Mouse (Mus musculus): ENCODE results near the gene Cast. TPM values are rescaled to one million over a fixed set of nuclear protein-coding genes. Genes with fewer than 3 reads are reported as not detected.

Cast gene
- total RNA-seq, 1 experiment: 21.2 TPM

DNA sequence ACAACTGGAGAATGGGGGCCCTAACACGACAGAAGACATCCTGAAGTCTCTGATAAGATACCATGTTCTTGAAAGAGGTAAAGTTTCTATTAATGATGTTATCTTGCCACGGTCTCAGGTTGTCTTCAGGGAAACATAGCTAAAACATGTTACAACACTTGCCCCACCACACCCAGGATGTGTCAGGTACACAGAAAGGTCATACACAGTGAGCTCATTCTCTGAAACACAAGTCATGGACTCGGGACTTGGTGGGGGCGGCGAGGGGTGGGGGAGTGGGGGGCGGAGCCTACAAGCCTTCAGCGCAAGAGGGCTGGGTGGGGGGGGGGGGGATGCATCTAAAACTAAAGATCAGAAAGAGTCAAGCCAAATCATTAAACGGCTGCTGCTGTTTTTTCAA lies 38.7 kb downstream of the Cast start:
- no peaks in the 10 kb centered on the region for H3K36me3 ChIP-seq (ENCODE audit: control insufficient read depth, insufficient read depth, low read length, poor library complexity, severe bottlenecking)
- peak overlapping the region; percentile 41; the same call in 1 of the 2 replicates for H3K9ac ChIP-seq (ENCODE audit: insufficient read depth, low read depth, low read length, poor library complexity, severe bottlenecking)
- H3K4me1 ChIP-seq (ENCODE audit: control insufficient read depth in 2 of 2, insufficient read depth in 2 of 2, low read length in 2 of 2, poor library complexity in 1 of 2): no peaks in the 10 kb centered on the region
- H3K4me3 ChIP-seq (ENCODE audit: insufficient read depth in 1 of 2, low read depth in 1 of 2, low read length in 2 of 2, poor library complexity in 1 of 2, severe bottlenecking in 1 of 2): peak overlapping the region; percentile 65 to 73
- H3K9me3 ChIP-seq (ENCODE audit: control insufficient read depth, insufficient read depth, low read depth, low read length): no peaks in the 10 kb centered on the region
- TF ChIP-seq HCFC1 (IDR thresholded peaks at IDR 0.05; ENCODE audit: borderline replicate concordance, insufficient read depth, low read length): no peak
- no peak for TF ChIP-seq MAFK (IDR thresholded peaks at IDR 0.05; ENCODE audit: insufficient read depth, low read depth, low read length)
- TF ChIP-seq ZC3H11A (IDR thresholded peaks at IDR 0.05; ENCODE audit: borderline replicate concordance, low read depth, low read length): no peak
- no peak for TF ChIP-seq ZNF384 (IDR thresholded peaks at IDR 0.05; ENCODE audit: low read depth, low read length)
- TF ChIP-seq CHD2 (IDR thresholded peaks at IDR 0.05; ENCODE audit: low read depth, low read length): no peak
- no peak for DNase-seq (ENCODE audit: low read depth, low spot score)
- no peak overlapping the region; the same call in 1 of the 2 replicates for H3K27ac ChIP-seq (ENCODE audit: insufficient read depth, low read depth, low read length, poor library complexity, severe bottlenecking)
- in situ Hi-C loops (cut with MboI; ENCODE audit: low sequenced_read_pairs in 2 of 2, unreplicated experiment in 2 of 2): no loop called here

DNA sequence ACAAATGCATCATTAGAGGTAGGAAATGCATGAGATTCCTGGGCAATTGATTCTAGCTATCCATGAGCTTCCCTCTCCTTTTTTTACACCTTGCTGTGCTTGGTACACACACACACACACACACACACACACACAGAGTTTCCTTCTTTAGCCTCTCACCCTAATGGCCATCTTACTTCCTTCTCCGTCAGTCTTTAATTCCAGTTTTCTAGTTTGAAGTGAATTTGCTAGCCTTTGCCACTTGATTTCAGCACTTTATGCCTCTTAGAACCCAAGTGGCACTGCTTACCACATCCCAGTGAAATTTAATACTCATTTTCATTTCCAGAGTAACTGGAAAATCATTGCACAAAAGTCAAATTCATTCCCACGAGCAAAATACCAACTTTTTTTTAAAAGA lies 41.4 kb downstream of the Cast start:
- Histone ChIP-seq H3K9ac (ENCODE audit: insufficient read depth, low read depth, low read length, poor library complexity, severe bottlenecking) (no peak overlapping the region), H3K4me3 (ENCODE audit: insufficient read depth in 1 of 2, low read depth in 1 of 2, low read length in 2 of 2, poor library complexity in 1 of 2, severe bottlenecking in 1 of 2) (no peak overlapping the region), H3K36me3 (ENCODE audit: control insufficient read depth, insufficient read depth, low read length, poor library complexity, severe bottlenecking) (no peaks in the 10 kb centered on the region), H3K9me3 (ENCODE audit: control insufficient read depth, insufficient read depth, low read depth, low read length) (no peaks in the 10 kb centered on the region), H3K27ac (ENCODE audit: insufficient read depth, low read depth, low read length, poor library complexity, severe bottlenecking) (no peak overlapping the region), H3K4me1 (ENCODE audit: control insufficient read depth in 2 of 2, insufficient read depth in 2 of 2, low read length in 2 of 2, poor library complexity in 1 of 2) (no peaks in the 10 kb centered on the region)
- no peak for TF ChIP-seq CHD2 (IDR thresholded peaks at IDR 0.05; ENCODE audit: low read depth, low read length)
- TF ChIP-seq HCFC1 (IDR thresholded peaks at IDR 0.05; ENCODE audit: borderline replicate concordance, insufficient read depth, low read length): no peak
- no peak for TF ChIP-seq ZC3H11A (IDR thresholded peaks at IDR 0.05; ENCODE audit: borderline replicate concordance, low read depth, low read length)
- TF ChIP-seq MAFK (IDR thresholded peaks at IDR 0.05; ENCODE audit: insufficient read depth, low read depth, low read length): no peak
- no peak for TF ChIP-seq ZNF384 (IDR thresholded peaks at IDR 0.05; ENCODE audit: low read depth, low read length)
- DNase-seq (ENCODE audit: low read depth, low spot score): no peak
- in situ Hi-C loops (cut with MboI; ENCODE audit: low sequenced_read_pairs in 2 of 2, unreplicated experiment in 2 of 2): no loop called here

DNA sequence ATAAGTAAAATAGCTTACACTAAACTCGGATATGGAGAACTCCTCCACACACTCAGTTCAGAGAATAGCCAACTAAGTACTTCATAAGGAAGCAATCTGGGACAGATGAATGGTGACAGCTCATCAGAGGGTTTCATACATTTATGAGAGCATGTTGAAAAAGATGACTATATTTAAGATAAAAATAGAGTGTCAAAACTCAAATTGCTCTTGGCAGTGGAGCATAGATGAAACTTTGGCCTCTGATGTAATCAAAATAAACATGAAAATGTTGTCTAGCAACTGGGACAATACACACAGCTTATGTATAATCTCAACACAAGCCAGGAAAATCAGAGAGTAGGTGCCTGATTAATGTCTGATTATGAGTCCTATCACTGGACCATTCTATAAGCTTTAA lies 45.9 kb downstream of the Cast start:
- no peak for DNase-seq (ENCODE audit: low read depth, low spot score)
- in situ Hi-C loops (cut with MboI; ENCODE audit: low sequenced_read_pairs in 2 of 2, unreplicated experiment in 2 of 2): no loop called here
- Histone ChIP-seq H3K4me3 (ENCODE audit: insufficient read depth in 1 of 2, low read depth in 1 of 2, low read length in 2 of 2, poor library complexity in 1 of 2, severe bottlenecking in 1 of 2) (no peak overlapping the region), H3K9ac (ENCODE audit: insufficient read depth, low read depth, low read length, poor library complexity, severe bottlenecking) (no peak overlapping the region), H3K27ac (ENCODE audit: insufficient read depth, low read depth, low read length, poor library complexity, severe bottlenecking) (no peak overlapping the region), H3K4me1 (ENCODE audit: control insufficient read depth in 2 of 2, insufficient read depth in 2 of 2, low read length in 2 of 2, poor library complexity in 1 of 2) (no peaks in the 10 kb centered on the region), H3K36me3 (ENCODE audit: control insufficient read depth, insufficient read depth, low read length, poor library complexity, severe bottlenecking) (no peaks in the 10 kb centered on the region), H3K9me3 (ENCODE audit: control insufficient read depth, insufficient read depth, low read depth, low read length) (no peaks in the 10 kb centered on the region)
- no peak for TF ChIP-seq HCFC1 (IDR thresholded peaks at IDR 0.05; ENCODE audit: borderline replicate concordance, insufficient read depth, low read length)
- TF ChIP-seq CHD2 (IDR thresholded peaks at IDR 0.05; ENCODE audit: low read depth, low read length): no peak
- TF ChIP-seq ZC3H11A (IDR thresholded peaks at IDR 0.05; ENCODE audit: borderline replicate concordance, low read depth, low read length): no peak
- no peak for TF ChIP-seq ZNF384 (IDR thresholded peaks at IDR 0.05; ENCODE audit: low read depth, low read length)
- no peak for TF ChIP-seq MAFK (IDR thresholded peaks at IDR 0.05; ENCODE audit: insufficient read depth, low read depth, low read length)

DNA sequence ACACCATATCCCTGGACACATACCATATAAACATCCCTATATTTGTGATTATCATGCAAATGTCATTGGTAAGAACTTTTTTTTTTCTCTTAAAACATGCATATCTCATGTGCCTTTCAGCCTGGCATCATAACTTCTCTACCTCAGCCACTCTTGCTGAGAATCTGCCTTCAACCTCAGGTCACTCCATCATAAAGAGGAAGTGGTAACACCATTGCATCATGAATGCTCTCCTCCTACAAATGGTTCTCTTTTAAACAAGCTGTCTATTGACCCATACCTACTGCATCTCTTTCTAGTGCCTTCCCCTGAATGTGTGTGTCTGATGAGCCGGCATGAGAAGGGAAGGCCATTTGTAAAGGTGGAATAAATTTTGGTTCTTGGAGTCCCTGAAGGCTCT lies 49.5 kb downstream of the Cast start:
- Histone ChIP-seq H3K4me3 (ENCODE audit: insufficient read depth in 1 of 2, low read depth in 1 of 2, low read length in 2 of 2, poor library complexity in 1 of 2, severe bottlenecking in 1 of 2) (no peak overlapping the region), H3K27ac (ENCODE audit: insufficient read depth, low read depth, low read length, poor library complexity, severe bottlenecking) (no peak overlapping the region), H3K36me3 (ENCODE audit: control insufficient read depth, insufficient read depth, low read length, poor library complexity, severe bottlenecking) (no peaks in the 10 kb centered on the region), H3K9ac (ENCODE audit: insufficient read depth, low read depth, low read length, poor library complexity, severe bottlenecking) (no peak overlapping the region), H3K9me3 (ENCODE audit: control insufficient read depth, insufficient read depth, low read depth, low read length) (no peaks in the 10 kb centered on the region), H3K4me1 (ENCODE audit: control insufficient read depth in 2 of 2, insufficient read depth in 2 of 2, low read length in 2 of 2, poor library complexity in 1 of 2) (no peaks in the 10 kb centered on the region)
- TF ChIP-seq HCFC1 (IDR thresholded peaks at IDR 0.05; ENCODE audit: borderline replicate concordance, insufficient read depth, low read length) (no peak), MAFK (IDR thresholded peaks at IDR 0.05; ENCODE audit: insufficient read depth, low read depth, low read length) (no peak), ZNF384 (IDR thresholded peaks at IDR 0.05; ENCODE audit: low read depth, low read length) (no peak), CHD2 (IDR thresholded peaks at IDR 0.05; ENCODE audit: low read depth, low read length) (no peak), ZC3H11A (IDR thresholded peaks at IDR 0.05; ENCODE audit: borderline replicate concordance, low read depth, low read length) (no peak)
- in situ Hi-C loops (cut with MboI; ENCODE audit: low sequenced_read_pairs in 2 of 2, unreplicated experiment in 2 of 2): no loop called here
- DNase-seq (ENCODE audit: low read depth, low spot score): no peak

DNA sequence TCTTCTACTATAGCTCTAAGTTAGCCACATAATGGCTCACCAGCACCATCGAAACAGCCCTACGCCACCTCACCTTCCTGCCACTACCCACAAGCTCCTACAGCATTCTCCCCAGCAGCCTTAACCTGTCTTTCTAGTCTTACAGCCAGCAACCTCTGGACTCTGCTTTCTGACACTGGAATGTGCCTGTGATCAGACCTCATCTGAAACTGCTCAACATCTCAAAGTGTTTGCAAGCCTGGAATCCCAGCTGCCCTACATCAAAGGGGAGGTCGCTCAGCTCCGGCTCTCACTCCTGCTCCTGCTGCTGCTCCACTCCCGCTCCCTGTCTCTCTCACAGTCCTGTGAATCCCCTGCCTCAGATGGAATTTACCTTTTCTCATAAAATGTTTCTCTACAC lies 65.4 kb downstream of the Cast start:
- H3K9me3 ChIP-seq (ENCODE audit: control insufficient read depth, insufficient read depth, low read depth, low read length): no peaks in the 10 kb centered on the region
- no peak overlapping the region for H3K27ac ChIP-seq (ENCODE audit: insufficient read depth, low read depth, low read length, poor library complexity, severe bottlenecking)
- H3K4me1 ChIP-seq (ENCODE audit: control insufficient read depth in 2 of 2, insufficient read depth in 2 of 2, low read length in 2 of 2, poor library complexity in 1 of 2): no peaks in the 10 kb centered on the region
- no peak overlapping the region for H3K9ac ChIP-seq (ENCODE audit: insufficient read depth, low read depth, low read length, poor library complexity, severe bottlenecking)
- H3K4me3 ChIP-seq (ENCODE audit: insufficient read depth in 1 of 2, low read depth in 1 of 2, low read length in 2 of 2, poor library complexity in 1 of 2, severe bottlenecking in 1 of 2): no peak overlapping the region
- DNase-seq (ENCODE audit: low read depth, low spot score): peak; percentile 22
- H3K36me3 ChIP-seq (ENCODE audit: control insufficient read depth, insufficient read depth, low read length, poor library complexity, severe bottlenecking): no peaks in the 10 kb centered on the region
- no peak for TF ChIP-seq HCFC1 (IDR thresholded peaks at IDR 0.05; ENCODE audit: borderline replicate concordance, insufficient read depth, low read length)
- TF ChIP-seq ZNF384 (IDR thresholded peaks at IDR 0.05; ENCODE audit: low read depth, low read length): no peak
- TF ChIP-seq CHD2 (IDR thresholded peaks at IDR 0.05; ENCODE audit: low read depth, low read length): no peak
- TF ChIP-seq MAFK (IDR thresholded peaks at IDR 0.05; ENCODE audit: insufficient read depth, low read depth, low read length): no peak
- no peak for TF ChIP-seq ZC3H11A (IDR thresholded peaks at IDR 0.05; ENCODE audit: borderline replicate concordance, low read depth, low read length)
- in situ Hi-C loops (cut with MboI; ENCODE audit: low sequenced_read_pairs in 2 of 2, unreplicated experiment in 2 of 2): no loop called here
